Mouse (Mus musculus): Measurements from ENCODE around the gene Kat2b. TPM values are rescaled to one million over a fixed set of nuclear protein-coding genes. Genes with fewer than 3 reads are reported as not detected.
"Not testable (repeated sequence)": the region's sequence is repeated elsewhere in the genome, so short reads cannot be mapped to it uniquely, and the experiment has no call there.

Gene Kat2b
- total RNA-seq, 2 experiments from 2014 or later, result 33.9 to 53.7 TPM

DNA sequence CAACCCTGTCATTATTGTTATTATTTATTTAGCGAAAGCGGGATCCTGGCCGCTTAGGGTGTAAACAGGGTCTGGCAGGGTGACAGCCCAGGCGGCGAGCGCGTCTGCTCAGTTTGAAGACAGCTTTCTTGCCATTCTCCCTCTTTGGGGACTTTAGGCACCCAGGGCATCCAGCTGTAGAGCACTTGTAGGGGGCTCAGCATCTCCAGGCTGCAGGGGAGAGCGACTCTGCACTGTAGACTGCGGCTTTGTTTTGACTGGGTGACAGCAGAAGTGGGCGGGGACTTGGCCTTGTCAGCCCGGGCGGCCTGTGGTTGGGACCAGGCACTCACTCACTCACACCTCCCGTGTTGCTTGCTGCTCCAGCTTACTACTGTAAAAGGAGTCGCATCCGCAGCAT is 1.5 kb downstream of the Kat2b start:
- ATAC-seq (replicated peaks; ENCODE audit: low FRiP score, low TSS enrichment, poor library complexity, severe bottlenecking), result peak; percentile 83

DNA sequence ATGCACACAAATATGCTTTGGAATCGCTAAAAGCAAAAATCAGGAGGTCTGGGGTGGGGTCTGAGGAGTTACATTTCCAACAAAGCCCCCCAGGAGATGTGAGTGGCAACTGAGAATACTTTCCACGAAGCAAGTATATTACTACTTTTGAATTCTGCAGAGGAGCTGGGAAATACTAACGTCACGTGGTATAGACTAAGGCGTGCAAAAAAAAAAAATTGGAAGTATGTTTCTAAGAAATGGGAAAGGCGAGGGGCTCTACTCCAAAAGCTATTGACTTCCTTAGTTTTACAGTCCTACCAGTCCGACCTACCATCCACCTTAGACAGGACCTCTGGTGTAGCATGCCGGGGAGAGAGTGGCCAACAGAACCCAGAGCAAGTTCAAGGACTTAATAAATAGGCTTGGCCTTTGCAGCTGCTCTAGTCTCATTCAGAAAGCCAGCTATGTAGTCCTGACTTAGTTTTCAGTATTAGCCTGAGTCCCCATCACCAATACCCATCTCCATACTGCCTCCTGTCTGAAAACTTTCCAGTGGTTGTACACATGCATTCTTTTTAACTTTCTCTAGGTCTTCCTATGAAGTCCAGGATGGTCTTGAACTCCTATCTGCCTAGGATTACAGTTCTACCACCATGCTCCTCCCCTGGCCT is 2.2 kb downstream of the Kat2b start:
- ATAC-seq (replicated peaks; ENCODE audit: low FRiP score, low TSS enrichment, poor library complexity, severe bottlenecking), result no peak

DNA sequence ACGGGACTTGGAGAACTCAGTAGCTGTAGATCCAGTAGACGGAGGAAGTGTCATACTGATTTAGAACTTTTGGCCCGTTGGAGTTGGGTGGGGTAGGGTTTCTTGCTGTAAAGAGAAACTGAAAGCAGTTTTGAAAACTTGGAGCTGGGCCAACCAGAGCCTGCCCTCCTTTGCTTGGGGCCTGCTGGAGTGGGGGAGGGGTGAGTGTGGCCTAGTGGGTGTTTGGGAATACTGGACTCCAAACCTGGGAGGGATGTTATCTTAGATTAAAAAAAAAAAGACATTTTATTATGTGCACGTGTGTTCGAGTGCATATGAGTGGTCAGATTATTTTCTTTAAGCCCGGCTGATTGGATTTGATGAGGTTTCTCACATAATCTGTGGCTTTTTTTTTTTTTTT is 3.2 kb downstream of the Kat2b start:
- peak; percentile 20 for ATAC-seq (replicated peaks; ENCODE audit: low FRiP score, low TSS enrichment, poor library complexity, severe bottlenecking)

DNA sequence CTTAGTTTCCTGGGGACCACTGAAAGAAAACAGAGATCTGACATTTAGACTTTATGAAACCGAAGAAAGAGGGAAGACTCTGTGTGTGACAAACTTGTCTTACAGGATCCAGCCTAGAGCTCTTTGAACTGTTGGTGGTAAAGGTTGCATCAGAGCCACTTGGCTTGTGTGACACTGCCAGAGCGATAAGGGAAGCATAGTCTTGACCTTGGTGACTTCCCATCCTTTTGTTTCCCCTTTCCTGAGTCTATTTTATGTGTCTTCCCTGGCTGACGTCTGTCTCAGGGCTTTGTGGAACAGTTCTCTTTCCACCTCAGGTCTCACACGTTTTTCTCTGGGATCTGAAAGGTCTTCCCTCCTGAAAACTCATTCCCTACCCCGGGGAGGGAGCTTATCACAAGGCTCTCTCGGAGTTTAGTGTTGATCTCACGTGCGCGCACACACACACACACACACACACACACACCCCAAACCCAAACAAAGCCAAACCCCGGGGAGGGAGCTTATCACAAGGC is 3.8 kb downstream of the Kat2b start:
- ATAC-seq (replicated peaks; ENCODE audit: low FRiP score, low TSS enrichment, poor library complexity, severe bottlenecking), result peak; percentile 45

DNA sequence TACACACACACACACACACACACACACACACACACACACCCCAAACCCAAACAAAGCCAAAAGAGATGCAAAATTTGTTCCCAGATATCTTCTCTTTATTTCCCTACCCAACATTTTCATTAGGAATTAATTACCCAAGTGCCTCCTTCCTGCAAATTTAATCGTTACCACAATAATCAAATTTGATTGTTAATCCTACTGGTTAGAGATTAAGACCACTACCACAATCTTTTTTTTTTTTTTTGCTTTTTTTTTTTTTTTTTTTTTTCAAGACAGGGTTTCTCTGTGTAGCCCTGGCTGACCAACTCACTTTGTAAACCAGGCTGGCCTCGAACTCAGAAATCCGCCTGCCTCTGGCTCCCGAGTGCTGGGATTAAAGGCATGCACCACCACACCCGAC is 4.3 kb downstream of the Kat2b start:
- ATAC-seq (replicated peaks; ENCODE audit: low FRiP score, low TSS enrichment, poor library complexity, severe bottlenecking), result not testable (repeated sequence)

DNA sequence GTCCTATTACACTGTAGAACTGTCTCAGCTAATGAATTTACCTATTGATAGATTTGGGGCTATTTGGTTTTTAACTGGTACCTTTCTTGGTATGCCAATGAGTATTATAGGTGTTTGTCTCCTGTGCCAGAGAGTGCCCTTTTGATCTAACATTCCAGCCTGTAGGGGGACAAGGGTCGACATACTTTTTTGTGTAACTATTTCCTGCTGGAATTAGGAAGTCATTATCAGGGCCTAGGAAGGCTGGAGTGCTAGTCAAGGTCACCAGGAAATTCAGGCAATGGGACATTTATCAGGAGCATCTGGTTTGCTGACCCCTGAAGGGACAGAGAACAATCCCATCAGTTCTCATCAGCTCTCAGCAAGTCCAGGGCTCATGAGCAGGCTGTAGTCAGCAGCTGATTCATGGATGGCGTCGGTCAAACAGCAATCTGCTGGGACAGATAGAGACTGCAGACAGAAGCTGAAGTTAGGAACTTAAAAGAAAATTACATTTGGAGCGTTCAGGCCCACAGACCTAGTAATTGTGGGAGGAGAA is 6.4 kb downstream of the Kat2b start:
- ATAC-seq (replicated peaks; ENCODE audit: low FRiP score, low TSS enrichment, poor library complexity, severe bottlenecking), result no peak

DNA sequence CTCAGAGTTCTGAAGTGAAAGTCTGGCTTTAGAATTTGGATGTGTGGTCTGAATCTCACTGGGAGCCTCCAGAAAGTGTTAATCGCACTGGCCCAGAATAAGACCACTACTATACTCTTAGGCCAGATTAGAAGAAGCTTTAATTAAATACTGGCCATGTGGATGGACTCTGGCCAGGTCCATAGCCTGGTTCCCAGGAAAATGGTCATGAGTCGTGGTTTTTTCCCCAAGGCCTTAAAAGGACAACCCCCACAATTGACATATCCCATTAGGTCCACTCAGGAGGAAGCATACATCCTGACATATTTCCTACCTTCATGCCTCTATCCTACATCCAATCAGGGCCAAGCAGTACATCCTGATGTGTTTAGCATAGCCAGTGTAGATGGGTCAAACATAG is 10.5 kb downstream of the Kat2b start:
- no peak for ATAC-seq (replicated peaks; ENCODE audit: low FRiP score, low TSS enrichment, poor library complexity, severe bottlenecking)

DNA sequence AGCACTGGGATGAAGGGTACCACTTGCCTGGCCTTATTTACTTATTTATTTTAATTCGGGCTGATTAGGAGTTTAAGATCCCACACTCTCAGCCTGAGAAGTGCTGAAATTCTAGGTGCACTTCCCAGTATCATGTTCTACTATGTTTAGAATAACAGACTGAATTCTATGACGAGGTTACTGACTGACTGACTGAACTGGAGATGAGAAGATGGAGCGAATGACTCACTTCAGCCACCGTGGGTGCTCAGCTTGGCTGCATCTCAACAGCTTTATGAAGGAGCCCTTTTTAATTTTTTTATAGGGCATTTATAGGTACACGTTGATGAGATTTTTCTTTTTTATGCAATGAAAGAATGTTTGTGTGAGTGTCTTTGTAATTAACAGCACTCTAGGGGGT is 11.1 kb downstream of the Kat2b start:
- ATAC-seq (replicated peaks; ENCODE audit: low FRiP score, low TSS enrichment, poor library complexity, severe bottlenecking), result no peak

DNA sequence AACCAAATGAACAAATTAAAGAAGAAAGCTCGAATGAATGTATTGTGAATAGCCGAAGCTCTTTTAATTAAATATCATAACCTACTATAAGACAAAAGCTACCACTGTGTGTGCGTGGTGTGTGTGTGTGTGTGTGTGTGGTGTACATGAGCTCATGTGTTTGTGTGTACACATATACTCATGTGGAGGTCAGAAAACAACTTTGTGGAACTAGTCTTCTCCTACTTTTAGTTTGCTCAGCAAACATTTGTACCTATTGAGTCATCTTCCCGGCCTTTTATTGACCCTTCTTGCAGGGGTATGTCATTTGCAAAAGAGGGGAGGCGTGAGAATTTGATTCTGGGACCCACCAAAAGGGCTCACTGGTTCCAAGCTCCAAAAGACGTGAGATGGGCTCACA is 11.6 kb downstream of the Kat2b start:
- ATAC-seq (replicated peaks; ENCODE audit: low FRiP score, low TSS enrichment, poor library complexity, severe bottlenecking), result no peak

DNA sequence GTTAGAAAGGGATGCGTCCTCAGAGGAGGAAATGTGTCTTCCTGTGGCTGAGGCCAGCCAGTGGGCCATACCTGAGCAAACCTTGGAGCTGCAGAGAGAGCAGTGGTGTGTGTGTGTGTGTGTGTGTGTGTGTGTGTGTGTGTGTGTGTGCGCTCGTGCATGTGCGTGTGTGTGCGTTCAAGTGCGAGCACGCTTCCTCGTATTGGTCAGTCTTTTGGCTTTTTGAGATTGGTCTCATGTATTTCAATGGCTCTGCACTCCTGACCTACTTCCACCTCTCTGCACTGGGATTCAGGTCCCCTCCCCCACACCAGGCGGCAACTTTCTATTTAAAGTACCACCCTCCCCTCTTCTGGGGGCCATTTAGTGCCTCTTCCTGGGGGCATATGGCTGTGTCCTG is 12.1 kb downstream of the Kat2b start:
- ATAC-seq (replicated peaks; ENCODE audit: low FRiP score, low TSS enrichment, poor library complexity, severe bottlenecking), result peak; percentile 15; the same call in 1 of the 2 replicates

DNA sequence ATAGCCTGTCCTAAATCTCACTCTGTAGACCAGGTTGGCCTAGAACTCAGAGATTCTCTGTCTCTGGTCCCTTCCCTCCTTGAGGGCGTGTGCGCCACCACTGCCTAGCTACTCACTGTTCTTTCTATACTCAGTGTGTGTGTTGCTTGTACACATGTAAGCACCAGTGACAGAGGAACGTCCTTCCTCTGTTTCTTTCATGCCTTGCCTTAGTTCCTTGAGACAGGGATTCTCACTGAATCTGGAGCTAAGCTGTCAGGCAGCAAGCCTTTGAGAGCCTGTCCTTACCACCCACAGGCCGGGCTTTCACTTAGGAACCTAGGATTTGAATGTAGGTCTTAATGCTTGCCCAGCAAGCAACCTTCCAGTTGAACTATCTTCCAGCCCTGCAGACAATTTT is 13.0 kb downstream of the Kat2b start:
- ATAC-seq (replicated peaks; ENCODE audit: low FRiP score, low TSS enrichment, poor library complexity, severe bottlenecking), result no peak

DNA sequence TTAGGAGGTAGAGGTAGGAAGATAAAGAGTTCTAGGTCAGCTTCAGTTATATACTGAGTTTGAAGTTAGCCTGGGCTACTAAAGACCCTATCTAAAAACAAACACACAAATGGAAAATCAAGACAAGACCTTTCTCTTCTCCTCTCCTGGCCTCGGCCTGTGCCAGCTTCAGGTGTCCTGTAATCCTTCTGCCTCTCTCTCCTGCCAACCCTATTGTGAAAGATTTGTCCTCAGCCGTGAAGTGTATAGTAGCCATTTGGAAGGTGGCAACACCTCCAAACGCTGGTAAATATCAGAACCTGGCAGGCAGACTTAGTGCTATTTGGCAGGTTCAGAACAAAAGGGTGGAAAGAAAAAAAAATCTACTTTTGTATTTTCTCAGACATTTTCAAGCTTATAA is 13.6 kb downstream of the Kat2b start:
- ATAC-seq (replicated peaks; ENCODE audit: low FRiP score, low TSS enrichment, poor library complexity, severe bottlenecking), result no peak

DNA sequence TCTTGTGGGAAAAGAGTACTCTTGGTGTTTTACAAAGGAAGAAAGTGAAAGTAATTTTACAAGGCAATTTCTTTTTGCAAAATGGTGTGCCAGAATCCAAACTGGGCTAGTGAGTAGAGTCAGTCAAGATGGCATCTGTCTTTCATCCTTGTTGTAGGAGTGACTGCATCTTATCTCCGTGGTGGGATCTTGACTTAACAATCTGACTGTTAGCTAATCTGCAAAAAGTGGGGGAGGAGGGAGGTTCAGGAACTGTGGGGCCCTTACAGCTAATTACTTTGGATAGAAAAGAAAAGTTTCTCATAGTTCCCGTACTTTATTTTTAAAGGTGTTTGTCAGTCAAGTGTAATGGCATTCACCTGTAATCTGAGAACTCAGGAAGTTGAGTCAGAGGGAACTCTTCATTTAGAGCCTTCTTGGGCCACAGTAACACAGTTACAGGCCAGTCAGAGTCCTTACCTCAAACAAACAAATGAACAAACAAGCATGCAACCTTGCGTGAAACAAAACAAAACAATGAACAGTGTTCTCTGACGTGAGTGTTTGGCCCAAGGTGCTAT is 15.4 kb downstream of the Kat2b start:
- no peak for ATAC-seq (replicated peaks; ENCODE audit: low FRiP score, low TSS enrichment, poor library complexity, severe bottlenecking)

DNA sequence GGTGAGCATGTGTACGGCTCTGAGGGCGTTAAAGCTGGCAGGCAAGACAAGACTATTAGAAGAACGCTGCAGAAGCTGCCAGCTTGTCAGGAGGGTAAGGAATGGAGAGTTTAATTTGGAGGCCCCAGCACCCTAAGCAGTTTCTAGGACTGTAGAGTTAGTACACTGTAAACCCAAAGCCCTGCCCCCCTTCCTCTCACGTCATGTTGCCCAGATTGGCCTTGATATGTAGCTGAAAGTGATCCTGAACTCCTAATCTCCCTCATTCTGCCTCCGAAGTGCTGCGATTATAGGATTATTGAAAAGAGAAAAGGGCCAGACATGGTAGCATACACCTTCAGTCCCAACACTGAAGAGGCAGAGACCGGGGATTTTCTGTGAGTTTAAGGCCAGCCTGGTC is 16.1 kb downstream of the Kat2b start:
- ATAC-seq (replicated peaks; ENCODE audit: low FRiP score, low TSS enrichment, poor library complexity, severe bottlenecking), result no peak

DNA sequence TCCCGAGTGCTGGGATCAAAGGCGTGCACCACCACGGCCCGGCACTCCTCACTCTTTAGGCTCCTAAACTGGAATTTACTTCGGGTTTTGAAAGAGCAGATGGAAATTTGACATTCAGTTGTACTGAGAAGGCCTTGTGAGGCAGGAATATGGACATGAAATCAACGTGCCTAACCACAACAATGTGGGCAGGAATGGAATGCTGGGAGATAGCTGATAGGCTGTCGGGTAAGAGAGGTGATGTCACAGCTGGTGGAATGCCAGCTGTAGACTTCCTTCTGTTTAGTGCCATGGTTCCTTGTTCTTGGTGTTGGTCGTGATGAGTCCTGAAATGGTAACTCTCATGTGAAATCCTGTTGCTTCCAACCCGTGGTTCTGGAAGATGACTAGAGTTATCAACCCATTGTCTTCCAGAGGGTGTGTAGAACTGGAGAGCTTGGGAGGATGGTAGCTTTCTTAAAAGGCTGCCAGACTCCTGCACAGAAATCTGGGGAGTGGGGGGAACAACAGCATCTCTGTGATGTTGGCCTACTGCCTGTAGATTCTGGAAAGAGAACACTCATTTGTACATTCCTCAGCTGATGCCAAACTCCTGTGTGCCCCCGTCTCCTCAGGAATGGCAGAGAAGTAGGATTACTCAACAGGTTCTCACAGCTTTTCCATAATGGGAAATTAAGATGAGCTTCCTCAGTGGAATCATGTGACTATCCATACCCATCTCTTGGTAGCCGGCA is 17.4 kb downstream of the Kat2b start:
- ATAC-seq (replicated peaks; ENCODE audit: low FRiP score, low TSS enrichment, poor library complexity, severe bottlenecking), result no peak

DNA sequence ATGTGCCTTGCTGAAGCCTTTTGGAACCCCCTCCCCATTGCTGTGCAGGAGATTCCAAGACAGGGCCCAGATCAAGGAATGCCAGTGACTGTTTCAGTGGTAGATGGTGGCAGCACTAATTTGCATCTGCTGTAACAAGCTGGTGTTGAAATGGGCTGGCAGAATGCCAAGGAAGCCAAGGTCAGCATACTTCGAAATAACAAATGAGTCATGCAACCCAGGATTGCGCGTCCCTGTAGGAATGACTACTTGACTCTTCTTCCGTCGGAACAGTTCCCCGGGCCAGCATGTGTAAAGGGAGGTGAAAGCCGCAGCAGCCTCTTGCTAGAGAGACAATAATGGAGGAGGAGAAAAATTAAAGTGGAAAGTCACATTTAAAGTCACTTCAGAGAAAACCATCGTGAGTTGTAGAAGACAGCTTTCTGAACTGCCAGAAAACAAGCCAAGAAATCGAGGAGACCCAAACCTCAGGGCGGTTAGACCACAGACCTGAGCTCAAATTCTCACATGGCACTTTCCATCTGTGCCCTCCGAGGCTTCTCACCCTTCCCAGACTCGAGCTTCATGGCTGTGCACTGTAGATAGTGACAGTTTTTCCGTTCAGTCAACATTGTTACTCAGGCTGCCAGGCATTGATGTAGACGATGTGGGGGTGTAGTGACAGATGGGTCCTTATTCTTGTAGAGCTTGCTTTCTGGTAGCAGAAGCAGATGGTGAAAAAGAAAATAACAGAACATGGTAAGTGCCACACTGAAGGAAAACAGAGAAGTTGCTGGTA is 20.6 kb downstream of the Kat2b start:
- ATAC-seq (replicated peaks; ENCODE audit: low FRiP score, low TSS enrichment, poor library complexity, severe bottlenecking), result peak; percentile 98

DNA sequence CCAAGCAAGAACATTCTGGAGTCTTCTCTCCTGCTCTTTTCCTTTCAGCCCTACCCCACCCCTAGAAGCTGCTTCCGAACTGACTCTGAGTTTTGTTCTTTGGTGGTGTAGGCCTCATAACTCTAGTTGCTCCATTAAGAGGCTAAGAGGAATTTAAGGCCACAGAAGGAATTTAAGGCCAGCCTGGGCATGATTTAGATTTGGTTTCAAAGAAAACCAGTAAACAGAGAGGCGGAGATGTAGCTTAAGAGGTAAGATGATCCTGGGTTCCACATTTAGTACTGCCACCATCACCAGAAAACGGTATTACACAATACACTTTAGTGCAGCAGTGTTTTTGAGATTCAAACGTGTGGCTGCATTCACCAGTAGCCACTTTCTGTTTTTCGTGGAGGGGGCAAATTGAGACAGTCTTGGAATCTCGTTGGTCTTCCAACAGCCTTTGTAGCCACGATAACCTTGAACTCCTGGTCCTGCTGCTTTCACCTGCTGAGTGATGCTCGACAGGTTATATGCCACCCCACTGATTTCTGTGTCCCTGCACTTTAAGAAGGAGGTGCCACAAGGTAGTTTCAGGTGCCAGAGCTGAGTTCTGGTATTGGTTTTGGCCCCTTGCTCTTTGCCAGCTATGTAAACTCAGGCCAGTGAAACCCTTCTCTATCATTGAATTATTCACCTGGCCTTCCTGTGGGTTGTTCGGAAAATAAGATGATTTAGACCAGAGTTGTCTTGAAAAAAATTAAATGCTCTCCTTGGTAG is 21.6 kb downstream of the Kat2b start:
- no peak for ATAC-seq (replicated peaks; ENCODE audit: low FRiP score, low TSS enrichment, poor library complexity, severe bottlenecking)

DNA sequence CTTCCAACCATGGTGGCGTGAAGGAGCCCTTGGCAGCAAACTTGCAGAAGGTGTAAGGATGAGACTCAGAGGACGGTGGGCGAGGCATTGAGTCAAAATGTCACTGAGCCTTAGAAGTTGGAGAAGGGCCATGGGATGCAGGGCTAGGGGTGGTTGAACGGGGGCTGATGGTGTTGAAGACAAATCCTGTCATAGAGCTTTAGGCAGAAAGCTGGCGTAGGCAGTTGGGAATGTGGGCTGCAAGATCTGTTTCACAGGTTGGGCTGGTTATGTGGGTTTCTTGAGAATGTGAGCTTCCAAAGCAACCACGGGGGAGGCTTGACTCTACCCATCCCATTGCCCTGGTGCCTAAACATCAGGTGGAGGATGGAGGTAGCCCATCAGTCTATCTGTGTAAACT is 23.4 kb downstream of the Kat2b start:
- no peak for ATAC-seq (replicated peaks; ENCODE audit: low FRiP score, low TSS enrichment, poor library complexity, severe bottlenecking)

DNA sequence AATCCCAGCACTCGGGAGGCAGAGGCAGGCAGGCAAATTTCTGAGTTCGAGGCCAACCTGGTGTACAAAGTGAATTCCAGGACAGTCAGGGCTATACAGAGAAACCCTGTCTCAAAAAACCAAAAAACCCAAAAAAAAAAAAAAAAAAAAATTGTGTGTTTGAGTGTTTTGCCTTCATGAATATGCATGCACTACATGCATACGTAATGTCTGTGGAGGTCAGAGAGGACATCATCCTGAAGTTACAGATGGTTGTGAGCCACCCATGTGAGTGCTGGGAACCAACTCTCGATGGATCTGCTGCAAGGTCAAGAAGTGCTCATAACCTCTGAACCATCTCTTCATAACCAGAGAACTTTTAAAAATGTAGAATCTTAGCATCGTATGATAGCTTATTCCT is 25.2 kb downstream of the Kat2b start:
- ATAC-seq (replicated peaks; ENCODE audit: low FRiP score, low TSS enrichment, poor library complexity, severe bottlenecking), result no peak
